Mouse (Mus musculus) thymus, adult 2 months (tissue): ENCODE data around the gene Snx13. TPM values are rescaled to one million over a fixed set of nuclear protein-coding genes. Genes with fewer than 3 reads are reported as not detected.

Source experiments
- DNase-seq: peaks from one replicate; pipeline ENCODE4 v3.0.0; 2021
- H3K27ac ChIP-seq: fragments of 200-500 bp; 2 replicates; pipeline ENCODE4 v1.5.1; 2012; ENCODE audit warnings: low read length, control low read depth; ENCODE audit not compliant: control insufficient read depth, insufficient read depth
- H3K27me3 ChIP-seq: fragments of 200-500 bp; 2 replicates; pipeline ENCODE4 v1.6.1; 2012; ENCODE audit warnings: mild to moderate bottlenecking, low read length, moderate library complexity, mixed read lengths; ENCODE audit not compliant: control insufficient read depth, insufficient read depth
- H3K36me3 ChIP-seq: fragments of 200-500 bp; 2 replicates; pipeline ENCODE4 v1.6.1; 2012; ENCODE audit warnings: mild to moderate bottlenecking, low read length, moderate library complexity; ENCODE audit not compliant: control insufficient read depth, insufficient read depth
- H3K4me1 ChIP-seq: fragments of 200-500 bp; replicated peaks from 2 replicates; pipeline ENCODE4 v1.6.1; 2012; ENCODE audit warnings: low read length; ENCODE audit not compliant: control insufficient read depth, insufficient read depth
- H3K4me3 ChIP-seq: fragments of 200-500 bp; 2 replicates; pipeline ENCODE4 v1.5.1; 2012; ENCODE audit warnings: mild to moderate bottlenecking, low read length, control low read depth, moderate library complexity; ENCODE audit not compliant: control insufficient read depth, insufficient read depth
- CTCF ChIP-seq: fragments of 200-500 bp; IDR thresholded peaks from 2 replicates; pipeline ENCODE4 v1.5.1; 2012; ENCODE audit warnings: mild to moderate bottlenecking, control low read depth, low read length, moderate library complexity, borderline replicate concordance; ENCODE audit not compliant: control insufficient read depth, poor library complexity, insufficient read depth; ENCODE audit errors: extremely low read depth
- POLR2A ChIP-seq: fragments of 200-500 bp; IDR thresholded peaks from 2 replicates; pipeline ENCODE4 v1.6.1; 2012; ENCODE audit warnings: mild to moderate bottlenecking, low read length, control low read depth, moderate library complexity; ENCODE audit not compliant: control insufficient read depth, poor library complexity, insufficient read depth; ENCODE audit errors: extremely low read depth
- WGBS: fragments of 180-500 bp; shearing (Covaris S2); methylation state at CpG from one replicate; pipeline ENCODE4 v1.1.7; 2018; 5-methylcytosine and 5-hydroxymethylcytosine counted together
- polyA plus RNA-seq: library from polyadenylated mRNA; depleted of rRNA; stranded (reverse); fragments of >200 nt; gene quantifications from 2 replicates; pipeline ENCODE4 v1.2.3, GENCODE M21; 2012

The Snx13 gene
- polyA plus RNA-seq, 1 experiment, result 5.5 TPM

DNA sequence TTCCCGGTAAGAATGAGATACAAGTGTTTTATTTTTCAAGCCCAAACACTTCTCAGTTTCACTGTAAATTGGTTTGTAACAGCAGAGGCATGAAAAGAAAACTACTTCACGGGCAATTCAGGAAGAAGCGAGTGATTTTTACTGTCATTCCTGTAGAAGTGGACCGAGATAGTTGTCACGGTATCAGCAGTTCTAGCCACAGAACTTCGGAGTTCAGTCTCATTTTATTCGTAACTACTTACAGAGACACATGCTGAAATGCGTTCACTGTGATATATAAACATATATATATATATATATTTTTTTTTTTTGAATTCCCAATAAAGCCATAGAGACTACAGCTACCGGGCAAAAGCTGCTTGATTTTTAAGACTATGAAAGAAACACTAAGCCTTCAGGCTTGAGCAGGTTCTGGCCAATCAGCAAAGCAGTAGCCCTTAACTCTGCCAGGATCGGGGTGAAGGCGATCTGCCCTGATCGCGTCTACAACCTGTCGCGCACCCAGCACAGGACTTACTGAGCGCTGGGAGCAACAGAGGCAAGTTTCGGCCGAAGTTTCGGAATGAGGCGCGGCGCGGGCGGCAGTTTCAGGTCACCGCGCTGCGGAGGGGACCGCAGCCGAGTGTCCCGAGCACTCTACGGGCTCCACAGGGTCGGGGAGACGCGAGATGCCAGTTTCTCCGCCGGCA is 532 bp upstream of the Snx13 start:
- Histone ChIP-seq H3K4me1 (peaks cover 6% of the 10 kb centered on the region; the same call in 1 of the 2 replicates), H3K4me3 (peak overlapping the region; percentile 65), H3K36me3 (no peaks in the 10 kb centered on the region), H3K27me3 (no peaks in the 10 kb centered on the region), H3K27ac (no peak overlapping the region)
- no peak for DNase-seq
- no peak for TF ChIP-seq POLR2A
- no peak for TF ChIP-seq CTCF
- under 1% methylated on average over 36 of the region's 36 CpGs for WGBS

DNA sequence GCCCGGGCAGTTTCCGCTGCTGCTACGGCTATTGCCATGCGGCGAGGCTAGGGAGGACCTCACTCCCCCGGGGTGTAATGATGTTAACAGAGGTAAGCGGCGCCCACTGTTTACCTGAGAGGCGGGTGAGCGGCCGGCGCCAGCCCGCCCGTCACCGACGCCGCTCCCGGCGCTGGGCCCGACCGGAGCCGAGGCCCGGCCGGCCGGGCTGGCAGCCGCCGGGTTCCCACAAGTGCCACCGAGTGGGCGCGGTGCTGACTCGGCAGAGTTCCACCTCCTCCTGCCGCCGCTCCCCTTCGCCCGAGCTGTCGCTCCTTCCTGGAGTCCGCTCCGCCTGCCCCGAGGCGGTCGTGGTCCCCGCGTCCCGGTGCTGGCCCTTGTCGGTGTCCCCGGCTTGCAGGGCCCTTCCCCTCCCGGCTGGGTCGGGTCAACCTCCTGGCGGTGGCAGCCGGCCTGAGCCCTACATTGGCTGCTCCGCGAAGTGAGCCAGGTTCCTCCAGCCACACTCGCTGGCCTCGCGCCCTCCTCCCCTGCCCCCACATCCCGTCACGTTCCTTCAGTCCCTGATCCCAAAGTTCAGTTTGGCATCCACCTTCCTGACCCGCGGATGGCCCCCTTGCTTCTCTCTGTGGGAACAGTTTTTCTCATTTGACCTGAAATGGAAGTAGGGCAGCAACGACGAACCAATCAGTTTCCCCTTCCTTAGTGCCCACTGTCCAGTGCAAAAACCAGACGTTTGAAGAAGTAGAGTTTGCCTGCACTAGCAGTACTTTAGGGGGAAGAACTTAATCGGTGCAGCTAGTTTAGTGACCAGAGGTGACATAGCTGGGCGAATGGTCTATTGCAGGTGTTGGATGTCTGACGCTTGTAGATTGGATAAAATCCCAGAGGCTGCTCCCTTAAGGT is 587 bp downstream of the Snx13 start:
- 1% methylated on average over 61 of the region's 65 CpGs for WGBS
- no peaks in the 10 kb centered on the region for H3K36me3 ChIP-seq
- H3K27ac ChIP-seq, result peak overlapping the region; percentile 59; the same call in 1 of the 2 replicates
- peak; percentile 63 for DNase-seq
- peak overlapping the region; percentile 74 for H3K4me3 ChIP-seq
- TF ChIP-seq CTCF, result no peak
- TF ChIP-seq POLR2A, result no peak
- H3K4me1 ChIP-seq, result peaks cover 6% of the 10 kb centered on the region; the same call in 1 of the 2 replicates
- no peaks in the 10 kb centered on the region for H3K27me3 ChIP-seq

DNA sequence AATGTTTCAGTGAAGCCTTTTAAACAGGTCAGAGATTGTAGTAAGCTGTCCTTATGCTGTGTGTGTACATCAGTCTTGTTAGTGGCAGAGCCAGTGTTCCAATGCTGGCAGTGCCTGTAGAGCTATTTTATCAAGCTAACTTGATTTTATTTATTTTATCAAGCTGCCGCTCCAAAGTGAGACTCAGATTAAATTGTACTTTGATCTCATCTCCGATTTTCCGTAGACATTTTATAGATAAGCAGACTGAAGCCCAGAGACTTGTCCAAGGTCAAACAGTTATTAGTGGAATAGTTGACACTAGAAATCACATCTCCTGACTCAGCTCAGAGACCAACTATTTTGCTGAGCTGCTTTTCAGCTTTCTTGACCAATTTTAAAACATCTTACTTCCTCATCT is 1.9 kb downstream of the Snx13 start:
- Histone ChIP-seq H3K4me3 (no peak overlapping the region), H3K36me3 (no peaks in the 10 kb centered on the region), H3K27ac (no peak overlapping the region), H3K4me1 (peaks cover 8% of the 10 kb centered on the region), H3K27me3 (no peaks in the 10 kb centered on the region)
- 93% methylated on average over 3 of the region's 3 CpGs for WGBS
- no peak for TF ChIP-seq CTCF
- no peak for DNase-seq

DNA sequence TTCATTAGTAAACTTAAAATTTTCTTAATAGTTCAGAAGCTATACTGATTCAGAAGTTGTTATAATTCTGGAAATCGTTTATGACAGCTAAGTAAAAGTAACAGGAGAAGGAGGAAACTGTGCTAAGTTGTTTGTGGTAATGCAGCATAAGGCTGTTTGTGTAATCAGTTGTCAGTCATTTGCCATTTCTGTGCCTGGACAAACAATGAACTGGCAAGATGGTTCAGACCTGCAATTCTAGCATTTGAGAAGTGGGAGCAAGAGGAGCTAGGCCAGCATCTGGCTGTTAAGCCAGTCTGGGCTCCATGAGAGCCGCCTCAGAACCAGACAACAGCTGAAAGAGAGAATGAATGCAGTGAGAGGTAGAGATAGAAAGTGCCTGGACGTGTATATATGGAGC is 3.5 kb downstream of the Snx13 start:
- WGBS, result 71% methylated on average over 3 of the region's 3 CpGs
- H3K36me3 ChIP-seq, result no peaks in the 10 kb centered on the region
- no peak overlapping the region for H3K27ac ChIP-seq
- DNase-seq, result no peak
- TF ChIP-seq POLR2A, result no peak
- TF ChIP-seq CTCF, result no peak
- H3K4me3 ChIP-seq, result no peak overlapping the region
- H3K4me1 ChIP-seq, result peaks cover 11% of the 10 kb centered on the region
- H3K27me3 ChIP-seq, result no peaks in the 10 kb centered on the region

DNA sequence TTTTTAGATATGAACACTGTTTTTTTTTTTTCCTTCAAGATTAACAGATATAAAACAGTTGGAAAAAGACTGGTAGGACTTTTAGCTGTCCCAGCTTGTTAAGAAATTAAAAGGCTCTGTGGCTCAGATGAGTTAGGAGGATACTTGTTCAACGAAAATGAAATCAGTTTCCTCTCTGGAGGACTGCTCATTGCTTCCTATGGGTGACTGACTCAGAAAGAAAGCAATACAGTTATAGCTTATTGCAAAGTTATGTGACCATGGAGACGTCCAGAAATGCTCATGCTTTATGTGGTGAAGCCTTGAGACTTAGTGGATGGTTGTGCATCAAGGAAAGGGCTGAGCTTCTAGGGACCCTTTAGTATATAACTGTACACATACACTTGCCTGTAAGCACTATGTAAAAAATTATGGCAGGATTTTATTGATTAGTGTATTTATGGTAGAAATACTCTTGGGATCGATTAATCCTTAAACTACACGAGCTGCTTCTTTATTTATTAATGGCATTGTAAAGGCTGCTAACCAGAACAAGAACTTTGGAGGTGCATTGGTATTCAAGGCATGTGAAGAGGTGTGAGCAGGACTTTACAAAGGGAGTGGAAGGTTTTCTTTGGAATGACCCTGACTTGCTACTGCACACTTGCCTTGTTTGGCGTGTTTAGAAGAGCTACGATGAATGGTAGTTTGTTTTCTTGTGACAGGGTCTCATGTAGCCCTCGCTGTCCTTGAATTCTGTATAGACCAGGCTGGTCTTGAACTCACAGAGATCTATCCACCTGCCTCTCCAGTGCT is 4.2 kb downstream of the Snx13 start:
- Histone ChIP-seq H3K36me3 (no peaks in the 10 kb centered on the region), H3K27ac (no peak overlapping the region), H3K27me3 (no peaks in the 10 kb centered on the region), H3K4me1 (peaks cover 11% of the 10 kb centered on the region), H3K4me3 (no peak overlapping the region)
- no peak for DNase-seq
- WGBS, result 81% methylated on average over 7 of the region's 7 CpGs
- TF ChIP-seq CTCF (no peak), POLR2A (no peak)

DNA sequence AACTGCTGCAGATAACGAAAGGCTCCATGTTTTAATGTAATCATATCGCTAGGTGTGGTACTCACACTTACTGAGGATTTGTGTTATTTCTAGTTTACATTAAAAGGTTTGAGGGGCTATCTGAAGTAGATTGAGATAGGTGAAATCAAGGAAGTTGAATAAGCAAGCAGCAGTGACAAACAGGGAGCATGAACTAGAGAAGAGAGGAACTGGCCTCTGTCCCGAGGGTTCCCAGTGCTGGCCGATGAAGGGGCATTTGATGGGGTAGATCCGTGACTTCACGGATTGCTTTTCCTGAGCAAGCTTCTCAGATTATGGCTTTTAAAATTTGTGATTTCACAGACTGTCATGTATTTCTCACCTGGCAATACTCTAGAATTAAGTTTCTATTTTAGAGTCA is 7.4 kb downstream of the Snx13 start:
- no peak for DNase-seq
- Histone ChIP-seq H3K27ac (no peak overlapping the region), H3K36me3 (no peaks in the 10 kb centered on the region), H3K4me3 (no peak overlapping the region), H3K27me3 (no peaks in the 10 kb centered on the region), H3K4me1 (peaks cover 4% of the 10 kb centered on the region)
- TF ChIP-seq POLR2A (no peak), CTCF (no peak)
- WGBS, result 82% methylated on average over 6 of the region's 6 CpGs
